Mouse (Mus musculus) stomach, postnatal 0 days (tissue): Measurements from ENCODE around the gene Tubgcp6.

Experiments used
- CTCF ChIP-seq: IDR thresholded peaks from 2 replicates; pipeline ENCODE4 v1.5.1; 2016; ENCODE audit warnings: antibody characterized with exemption, low read depth, mild to moderate bottlenecking, moderate library complexity
- EP300 ChIP-seq: optimal IDR thresholded peaks from 2 replicates; pipeline ENCODE3; 2016; ENCODE audit warnings: antibody characterized with exemption

DNA sequence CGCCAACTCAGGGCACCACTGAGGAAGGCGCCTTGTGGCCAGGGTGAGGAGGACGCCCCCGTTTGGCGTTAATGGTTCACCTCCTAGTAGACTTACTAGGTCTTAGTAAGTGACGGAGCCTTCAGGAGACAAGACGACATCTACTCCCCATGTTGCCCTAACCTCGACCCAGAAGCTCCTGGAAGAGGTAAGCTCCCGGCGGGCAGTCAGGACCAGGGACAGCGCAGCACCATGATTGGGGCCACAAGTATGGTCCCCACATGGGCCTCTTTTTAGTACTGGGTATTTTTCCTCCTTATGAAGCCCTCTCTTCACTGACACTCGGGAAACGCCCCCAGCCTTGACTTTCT lies 27.1 kb upstream of the Tubgcp6 start:
- TF ChIP-seq CTCF (no peak; the same call in 1 of the 2 replicates), EP300 (no peak)
